Mouse (Mus musculus): ENCODE results near the gene Gja3.
"Not testable (repeated sequence)": the region's sequence is repeated elsewhere in the genome, so short reads cannot be mapped to it uniquely, and the experiment has no call there.

Gene Gja3

DNA sequence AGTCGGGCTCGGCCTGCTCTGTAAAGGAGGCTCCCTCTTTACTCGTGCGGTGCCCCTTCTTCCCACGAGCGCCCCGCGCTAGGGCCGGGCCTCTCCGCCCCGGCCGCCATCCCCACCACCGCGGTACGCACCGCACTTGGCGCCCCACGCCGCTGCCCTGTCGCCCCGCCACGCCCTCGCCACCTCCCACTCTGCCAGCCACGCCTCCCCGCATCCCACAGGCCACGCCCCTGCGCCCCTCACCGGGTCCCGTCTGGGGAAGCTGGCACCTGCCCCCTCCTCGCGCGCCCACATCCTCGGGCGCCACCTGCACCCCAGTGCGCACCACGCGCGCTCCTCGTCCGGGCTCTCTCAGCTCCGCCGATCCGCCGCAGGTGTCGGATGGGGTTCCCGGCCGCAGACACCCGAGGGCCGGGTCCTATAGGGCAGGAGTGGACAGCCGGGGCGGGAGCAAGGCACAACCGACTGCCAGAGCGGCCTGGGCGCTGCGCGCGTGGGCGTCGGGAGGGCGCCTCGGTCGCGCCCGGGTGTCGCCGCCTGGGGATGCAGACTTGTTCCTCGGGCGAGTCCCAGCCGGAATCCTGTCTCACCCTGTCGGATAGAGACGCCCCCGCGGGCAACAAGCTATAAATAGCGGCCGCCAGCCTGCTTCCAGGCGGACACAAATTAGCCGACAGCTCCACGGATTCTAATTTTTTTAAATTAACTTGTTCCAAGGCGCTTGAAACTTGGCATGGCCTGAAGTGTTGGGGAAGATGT lies at the start of gene Gja3:
Gene Gja3 (minus strand): TSS at position 538 of the 759 bp plus-strand sequence.
- no peak for DNase-seq (ENCODE audit: extremely low spot score, low read depth, low spot score)

DNA sequence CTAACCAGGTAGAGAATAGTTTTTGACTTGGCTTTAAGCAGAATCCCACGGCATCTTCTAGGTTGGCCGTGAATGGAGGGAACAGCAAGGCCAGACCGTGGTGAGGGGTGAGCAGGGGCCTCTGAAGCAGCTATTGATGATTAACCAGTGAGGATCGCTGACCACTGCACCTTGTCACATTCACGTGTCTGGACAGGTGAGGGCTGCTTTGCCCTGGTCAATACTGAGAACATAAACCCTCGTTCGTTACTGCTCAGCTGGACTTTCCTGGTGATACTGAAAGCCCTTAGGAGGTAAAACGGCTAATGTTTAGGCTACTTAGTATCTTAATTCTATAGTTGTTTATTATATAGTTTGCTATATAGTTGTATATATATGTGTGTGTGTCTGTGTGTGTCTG lies 49.2 kb upstream of the Gja3 start:
- DNase-seq (ENCODE audit: extremely low spot score, low read depth, low spot score): no peak

DNA sequence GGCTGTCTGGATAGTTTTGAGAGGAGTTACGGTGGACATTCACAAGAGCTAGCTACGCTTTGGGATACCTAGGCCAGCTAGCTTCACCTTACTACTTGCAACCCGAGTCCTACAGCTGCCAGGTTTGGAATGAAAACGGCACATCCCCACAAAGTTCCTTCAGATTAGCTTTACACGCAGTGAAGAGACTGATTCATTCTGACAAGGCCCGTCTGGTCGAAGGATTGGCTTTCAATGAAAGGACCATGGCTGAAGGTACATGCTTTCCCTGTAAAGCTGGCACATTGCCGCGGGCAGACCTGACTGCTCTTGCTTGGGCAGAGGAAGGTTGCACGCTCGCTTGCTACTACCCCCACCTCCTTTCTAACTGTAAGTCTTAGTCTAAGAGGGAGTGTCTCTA lies 47.8 kb upstream of the Gja3 start:
- no peak for DNase-seq (ENCODE audit: extremely low spot score, low read depth, low spot score)

DNA sequence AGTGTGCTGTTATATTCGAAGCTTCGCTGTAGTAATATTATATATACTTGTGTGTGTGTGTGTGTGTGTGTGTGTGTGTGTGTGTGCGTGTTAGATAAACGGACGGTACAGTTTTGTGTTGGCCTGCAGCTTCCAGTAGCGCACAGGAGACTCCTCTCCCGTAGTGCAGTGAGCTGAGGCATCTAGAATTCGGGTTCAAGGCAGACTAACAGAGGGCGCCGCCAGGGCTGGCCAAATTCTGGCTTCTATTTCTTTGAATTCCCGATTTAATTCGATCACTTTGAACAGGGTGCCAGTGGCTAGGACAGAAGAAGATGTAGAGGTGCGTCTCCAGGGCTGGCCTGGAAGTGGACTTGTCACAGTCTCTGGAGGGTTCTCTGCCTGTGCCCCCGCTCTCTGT lies 47.2 kb upstream of the Gja3 start:
- no peak for DNase-seq (ENCODE audit: extremely low spot score, low read depth, low spot score)

DNA sequence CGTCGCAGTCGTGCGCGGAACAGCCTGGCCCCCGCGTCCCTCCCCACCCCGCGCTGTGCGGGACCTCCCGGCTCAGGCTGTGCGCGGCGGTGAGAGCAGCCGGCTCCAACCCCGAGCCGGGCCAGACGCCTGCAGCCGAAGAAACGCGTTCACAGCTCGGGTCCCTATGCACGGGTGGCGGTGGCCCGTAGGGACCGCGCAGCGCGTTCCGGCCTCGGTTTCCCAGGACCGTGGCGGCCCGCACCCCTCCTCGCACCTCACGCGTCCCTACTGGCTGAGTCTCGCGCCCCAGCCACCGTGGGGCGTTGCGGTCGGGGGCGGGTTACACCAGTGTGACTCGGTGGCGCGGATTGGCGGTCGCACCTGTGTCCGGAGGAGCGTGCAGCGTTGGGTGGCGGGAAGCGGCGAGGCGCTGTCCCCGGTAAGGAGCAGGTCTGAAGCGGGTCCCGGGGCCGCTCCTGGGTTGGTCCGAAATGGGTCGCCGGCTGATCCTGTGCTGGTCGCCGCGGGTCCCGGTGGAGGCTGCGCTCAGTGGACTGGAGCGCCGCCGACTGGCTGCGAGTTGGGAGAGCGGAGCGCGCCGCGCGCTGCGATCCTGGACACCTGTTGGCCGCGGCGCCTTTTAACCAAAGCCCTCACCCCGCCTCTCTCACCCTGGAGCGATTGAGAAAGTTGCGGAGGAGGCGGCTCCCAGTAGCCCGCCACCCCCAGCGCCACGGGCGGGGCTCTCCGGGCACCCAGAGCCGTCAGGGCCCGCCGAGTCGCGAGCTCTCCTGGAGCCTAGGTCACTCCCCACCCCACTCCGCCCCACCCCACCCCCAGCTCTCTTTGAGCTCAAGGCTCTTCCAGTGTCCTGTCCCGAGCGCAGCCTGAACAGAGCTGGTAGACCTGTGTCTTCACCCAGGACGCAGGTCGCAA lies 46.5 kb upstream of the Gja3 start, which contains the start of gene Gjb2:
Gene Gjb2 (minus strand): TSS at position 597 of the 918 bp plus-strand sequence.
- no peak for DNase-seq (ENCODE audit: extremely low spot score, low read depth, low spot score)

DNA sequence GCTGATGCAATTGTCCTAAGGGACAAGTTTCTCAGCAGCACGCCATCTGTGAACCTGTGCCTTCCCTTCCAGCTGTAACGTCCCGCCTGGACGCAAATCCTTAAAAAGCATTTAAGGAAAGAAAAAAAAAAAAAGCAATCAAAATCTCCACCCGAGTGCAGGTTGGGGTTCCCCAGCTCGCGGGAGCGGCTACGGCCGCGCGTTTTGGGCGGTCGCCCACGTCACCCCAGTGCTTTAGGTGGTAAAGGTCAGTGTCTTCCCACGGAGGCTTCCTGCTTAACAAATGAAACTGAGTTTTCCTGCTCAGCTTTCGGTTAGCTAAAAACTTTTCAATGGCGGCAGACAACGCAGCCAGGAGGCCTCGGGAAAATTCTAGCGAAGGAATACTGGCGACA lies 45.8 kb upstream of the Gja3 start:
- no peak for DNase-seq (ENCODE audit: extremely low spot score, low read depth, low spot score)

DNA sequence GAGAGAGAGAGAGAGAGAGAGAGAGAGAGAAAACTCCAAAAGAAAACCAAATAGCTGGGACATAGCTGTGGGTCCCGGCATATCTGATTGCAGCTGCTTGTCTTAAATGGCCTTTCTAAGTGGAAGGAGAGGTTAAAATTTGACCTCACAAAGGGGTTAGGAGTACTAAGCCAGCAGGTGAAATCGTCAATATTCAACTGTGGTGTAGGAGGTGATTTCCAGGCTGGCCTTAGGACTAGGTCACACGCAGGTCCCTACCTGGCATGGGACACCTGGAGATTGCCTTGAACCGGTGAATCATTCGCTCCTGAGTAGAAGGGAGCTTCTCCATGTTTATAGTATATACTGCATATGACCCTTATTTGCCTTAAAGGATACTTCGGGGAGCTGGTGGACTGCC lies 45.2 kb upstream of the Gja3 start:
- no peak for DNase-seq (ENCODE audit: extremely low spot score, low read depth, low spot score)

DNA sequence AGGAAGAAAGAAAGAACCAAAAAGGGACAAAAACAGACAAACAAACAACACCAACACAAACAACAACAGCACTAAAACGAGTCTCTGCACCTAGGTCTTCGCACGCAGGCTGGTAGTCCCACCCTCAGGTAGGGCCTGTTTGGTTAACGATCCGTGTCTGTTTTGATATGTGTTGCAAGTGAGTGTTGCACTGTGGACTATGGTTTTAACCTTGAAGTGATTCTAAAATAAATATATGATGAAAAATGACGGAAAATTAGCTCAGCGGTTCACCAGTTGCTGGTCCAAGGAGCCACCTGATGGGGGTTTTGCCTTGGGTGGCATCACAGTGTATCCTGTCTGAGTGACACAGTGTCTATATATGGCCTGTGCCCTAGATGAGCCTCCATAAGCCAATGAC lies 43.7 kb upstream of the Gja3 start:
- no peak for DNase-seq (ENCODE audit: extremely low spot score, low read depth, low spot score)

DNA sequence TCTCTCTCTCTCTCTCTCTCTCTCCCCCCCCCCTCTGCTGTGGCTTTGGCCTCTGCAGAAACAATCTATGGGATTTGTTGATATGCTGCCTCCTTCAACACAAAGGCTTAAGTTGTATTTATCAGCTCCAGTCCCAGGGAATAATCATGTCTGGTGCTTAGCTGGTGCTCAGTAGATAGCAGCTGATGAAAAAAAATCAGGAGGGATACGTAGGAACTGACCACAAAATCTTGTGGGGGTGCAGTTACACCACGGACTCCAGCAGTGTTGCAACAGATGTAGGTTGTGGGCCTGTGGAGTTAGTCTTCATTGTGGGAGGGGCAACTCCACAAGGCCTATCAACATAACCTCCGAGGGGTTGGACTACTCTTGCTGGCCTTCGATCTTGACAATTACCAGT lies 38.0 kb upstream of the Gja3 start:
- no peak for DNase-seq (ENCODE audit: extremely low spot score, low read depth, low spot score)

DNA sequence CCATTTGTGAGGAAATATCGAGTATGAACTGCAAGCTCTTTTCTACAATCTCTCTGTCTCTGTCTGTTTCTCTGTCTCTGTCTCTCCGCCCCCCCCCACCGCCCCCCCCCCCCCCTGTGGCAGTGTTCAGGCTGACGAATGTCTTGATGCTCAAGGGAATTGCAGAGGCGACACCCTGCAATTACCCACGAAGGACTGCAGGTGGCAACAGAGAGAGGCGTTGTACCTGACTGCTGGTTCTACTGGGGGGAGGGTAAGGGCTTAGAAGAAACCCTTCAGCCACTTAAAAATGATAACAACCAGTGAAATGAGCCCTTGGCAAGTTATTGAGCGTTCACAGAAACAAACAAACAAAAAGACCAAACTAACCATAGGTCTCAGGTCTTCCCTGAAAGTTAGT lies 35.1 kb upstream of the Gja3 start:
- no peak for DNase-seq (ENCODE audit: extremely low spot score, low read depth, low spot score)

DNA sequence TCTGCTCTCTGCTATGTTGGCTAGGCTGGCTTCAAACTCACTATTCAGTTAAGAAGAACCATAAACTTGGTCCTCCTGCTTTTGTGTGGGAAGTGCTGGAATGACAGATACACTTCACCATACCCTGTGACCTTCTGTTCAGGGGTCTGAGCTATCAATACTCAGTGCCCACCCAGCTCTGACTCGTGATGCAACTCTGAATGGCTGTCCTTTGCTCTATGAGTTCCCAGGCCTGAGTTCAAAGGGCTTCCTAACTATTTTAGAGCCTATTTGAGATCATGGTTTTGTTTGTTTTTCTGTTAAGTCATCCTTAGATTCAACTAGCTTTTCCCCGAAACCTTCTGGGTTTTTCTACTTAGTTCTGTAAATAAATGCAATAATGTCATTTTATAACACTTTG lies 32.1 kb upstream of the Gja3 start:
- DNase-seq (ENCODE audit: extremely low spot score, low read depth, low spot score): no peak

DNA sequence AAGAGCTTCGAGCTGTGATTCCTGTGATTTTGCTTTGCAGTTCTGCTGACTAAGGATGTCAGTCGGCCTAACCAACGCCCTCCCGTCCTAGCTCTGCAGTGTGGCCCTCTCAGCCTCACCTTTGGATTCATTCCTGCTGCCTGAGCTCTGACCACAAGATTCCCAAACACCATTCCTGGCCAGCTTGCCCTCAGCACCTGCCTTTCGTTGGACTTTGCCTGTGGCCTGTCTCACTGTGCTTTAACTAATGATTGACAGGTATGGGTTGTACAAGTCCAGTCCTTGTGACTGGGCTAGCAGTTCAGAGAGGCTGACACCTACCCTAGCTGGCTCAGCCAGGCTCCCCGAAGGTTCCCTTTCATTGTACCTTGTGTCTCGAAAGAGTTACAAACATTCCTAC lies 31.2 kb upstream of the Gja3 start:
- no peak for DNase-seq (ENCODE audit: extremely low spot score, low read depth, low spot score)

DNA sequence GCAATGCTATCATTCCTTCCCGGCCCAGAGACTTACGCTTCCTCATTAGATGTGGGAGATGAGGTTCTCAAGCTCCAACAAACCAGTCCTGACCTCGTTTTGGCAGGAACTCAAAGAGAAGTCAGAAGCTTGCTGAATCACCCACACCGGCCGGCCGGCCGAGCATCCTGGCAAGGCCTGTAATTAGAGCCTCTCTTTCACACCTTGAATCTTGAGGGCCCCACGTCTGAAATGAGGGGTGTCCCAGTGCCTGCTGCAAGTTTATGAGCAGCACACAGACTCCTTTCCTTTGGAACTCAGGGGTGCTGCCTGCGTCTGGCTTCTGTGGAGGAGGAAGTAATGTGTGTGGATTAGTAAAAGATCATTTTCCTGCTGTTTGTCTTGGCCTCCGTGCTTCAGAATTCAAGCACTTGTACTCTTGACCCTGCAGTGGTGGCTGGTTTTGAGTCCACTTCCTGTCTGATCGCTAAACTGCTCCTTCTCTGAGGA lies 26.3 kb upstream of the Gja3 start:
- DNase-seq (ENCODE audit: extremely low spot score, low read depth, low spot score): no peak

DNA sequence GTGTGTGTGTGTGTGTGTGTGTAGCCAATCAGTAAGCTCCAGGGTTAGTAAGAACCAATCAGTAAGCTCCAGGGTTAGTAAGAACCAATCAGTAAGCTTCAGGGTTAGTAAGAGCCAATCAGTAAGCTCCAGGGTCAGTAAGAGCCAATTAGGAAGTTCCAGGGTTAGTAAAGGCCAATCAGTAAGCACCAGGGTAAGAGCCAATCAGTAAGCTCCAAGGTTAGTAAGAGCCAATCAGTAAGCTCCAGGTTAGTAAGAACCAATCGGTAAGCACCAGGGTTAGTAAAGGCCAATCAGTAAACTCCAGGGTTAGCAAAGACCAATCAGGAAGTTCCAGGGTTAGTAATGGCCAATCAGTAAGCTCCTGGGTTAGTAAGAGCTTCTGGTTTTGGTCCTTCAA lies 25.0 kb upstream of the Gja3 start:
- no peak for DNase-seq (ENCODE audit: extremely low spot score, low read depth, low spot score)

DNA sequence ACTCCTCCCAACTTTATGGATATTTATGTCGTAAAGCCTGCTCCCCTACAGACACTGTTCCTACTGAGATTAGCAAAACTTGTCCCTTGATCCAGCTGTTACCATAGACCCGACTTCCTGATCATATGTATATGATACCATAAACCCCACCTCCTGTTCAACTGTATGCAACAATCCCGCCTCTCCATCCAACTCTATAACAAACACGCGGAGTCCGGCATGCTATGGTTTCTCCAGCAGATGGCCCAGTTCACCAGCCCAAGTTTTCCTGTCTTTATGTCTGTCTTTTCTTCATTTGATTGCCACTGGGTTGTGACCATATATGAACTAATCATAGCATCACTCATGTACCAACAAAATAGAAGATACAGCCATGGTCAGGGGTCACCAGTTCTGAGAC lies 17.6 kb upstream of the Gja3 start:
- no peak for DNase-seq (ENCODE audit: extremely low spot score, low read depth, low spot score)

DNA sequence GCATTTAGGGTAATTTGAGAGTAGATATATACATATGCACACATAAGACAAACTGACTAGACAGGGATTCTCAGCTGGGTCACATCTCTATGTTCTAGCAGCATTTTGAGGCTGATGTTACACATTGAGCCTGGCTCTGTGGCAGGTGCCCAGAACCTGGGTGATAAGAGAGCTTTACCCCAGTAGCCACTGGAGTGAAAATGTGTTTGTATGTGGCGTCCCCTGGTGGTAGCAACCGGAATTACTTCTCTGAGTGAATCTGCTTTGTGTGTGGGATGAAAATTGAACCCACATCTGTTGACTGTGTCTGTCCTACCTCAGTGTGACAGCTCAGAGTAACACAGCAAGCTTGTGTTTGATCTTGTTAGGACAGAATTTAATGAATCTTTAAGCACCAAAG lies 12.0 kb upstream of the Gja3 start:
- DNase-seq (ENCODE audit: extremely low spot score, low read depth, low spot score): not testable (repeated sequence)

DNA sequence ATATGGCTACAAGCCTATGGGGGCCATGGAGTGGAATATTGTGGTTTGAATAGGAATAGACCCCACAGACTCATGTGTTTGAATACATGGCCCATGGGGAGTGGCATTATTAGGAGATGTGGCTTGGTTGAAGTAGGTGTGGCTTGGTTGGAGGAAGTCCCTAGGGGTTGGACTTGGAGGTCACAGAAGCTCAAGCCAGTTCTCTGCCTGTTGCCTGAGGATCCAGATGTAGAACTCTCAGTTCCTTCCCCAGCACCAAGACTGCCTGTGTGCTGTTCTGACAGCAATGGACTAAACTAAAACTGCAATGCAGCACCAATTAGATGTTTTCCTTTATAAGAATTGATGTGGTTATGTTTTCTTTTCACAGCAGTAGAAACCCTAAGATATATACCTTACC lies 8.2 kb upstream of the Gja3 start:
- no peak for DNase-seq (ENCODE audit: extremely low spot score, low read depth, low spot score)

DNA sequence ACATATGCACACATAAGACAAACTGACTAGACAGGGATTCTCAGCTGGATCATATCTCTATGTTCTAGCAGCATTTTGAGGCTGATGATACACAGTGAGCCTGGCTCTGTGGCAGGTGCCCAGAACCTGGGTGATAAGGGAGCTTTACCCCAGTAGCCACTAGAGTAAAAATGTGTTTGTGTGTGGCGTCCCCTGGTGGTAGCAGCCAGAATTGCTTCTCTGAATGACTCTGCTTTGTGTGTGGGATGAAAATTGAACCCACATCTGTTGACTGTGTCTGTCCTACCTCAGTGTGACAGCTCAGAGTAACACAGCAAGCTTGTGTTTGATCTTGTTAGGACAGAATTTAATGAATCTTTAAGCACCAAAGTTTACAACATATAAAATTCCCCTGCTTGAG lies 2.2 kb upstream of the Gja3 start:
- DNase-seq (ENCODE audit: extremely low spot score, low read depth, low spot score): peak; percentile 79

DNA sequence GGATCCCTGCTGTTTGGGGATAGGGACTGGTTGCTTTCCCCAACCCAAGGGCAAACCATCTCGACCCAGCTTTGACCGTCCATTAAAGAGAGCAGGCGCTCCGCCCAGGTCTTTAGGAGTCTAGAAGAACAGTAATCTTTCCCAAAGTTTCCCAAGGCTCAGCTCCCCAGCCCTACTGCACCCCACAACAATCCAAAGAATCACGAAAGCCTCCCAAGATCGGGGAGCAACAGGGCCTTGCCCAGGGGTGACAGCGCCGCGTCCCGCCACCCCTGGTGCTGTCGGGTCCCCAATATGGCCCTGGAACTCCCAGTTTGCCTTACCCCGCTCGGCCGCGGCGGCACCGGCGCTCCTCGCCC lies 717 bp downstream of the Gja3 start:
- DNase-seq (ENCODE audit: extremely low spot score, low read depth, low spot score): no peak

DNA sequence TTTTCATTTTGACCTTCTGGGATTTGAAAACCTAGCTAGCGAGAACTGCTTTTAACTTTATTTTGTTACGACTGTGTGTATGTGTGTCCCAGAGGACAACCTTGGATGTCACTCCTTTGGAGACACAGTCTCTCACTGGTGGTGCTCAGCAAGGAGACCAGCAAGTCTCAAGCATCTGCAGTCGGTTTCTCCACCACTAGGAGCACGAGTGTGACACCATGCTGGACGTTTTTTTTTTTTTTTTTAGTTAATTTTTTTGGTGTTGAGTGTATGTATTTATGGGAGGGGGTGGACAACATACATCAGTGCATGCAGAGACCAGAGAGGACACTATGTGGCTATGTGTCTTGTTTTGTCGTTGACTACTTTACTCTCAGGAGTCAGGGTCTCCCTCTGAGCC lies 5.2 kb downstream of the Gja3 start:
- DNase-seq (ENCODE audit: extremely low spot score, low read depth, low spot score): no peak

DNA sequence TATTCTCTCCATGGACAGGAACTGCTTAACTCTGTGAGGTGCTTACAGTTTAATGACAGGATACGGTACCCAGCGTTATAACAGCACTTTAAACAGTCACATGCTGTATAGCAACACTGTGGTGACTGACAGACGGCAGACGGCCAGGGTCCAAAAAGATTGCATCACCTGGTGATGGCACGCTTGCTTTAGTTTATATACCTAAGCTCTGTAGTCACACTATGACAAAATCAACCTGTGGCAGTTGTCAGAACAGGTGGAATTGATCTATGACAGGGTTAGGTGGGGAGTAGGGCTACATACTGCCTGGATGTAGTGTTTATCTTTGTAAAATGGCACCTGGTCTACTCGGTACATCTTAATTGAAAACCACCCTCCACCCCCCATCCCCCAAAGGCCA lies 14.0 kb downstream of the Gja3 start:
- no peak for DNase-seq (ENCODE audit: extremely low spot score, low read depth, low spot score)

DNA sequence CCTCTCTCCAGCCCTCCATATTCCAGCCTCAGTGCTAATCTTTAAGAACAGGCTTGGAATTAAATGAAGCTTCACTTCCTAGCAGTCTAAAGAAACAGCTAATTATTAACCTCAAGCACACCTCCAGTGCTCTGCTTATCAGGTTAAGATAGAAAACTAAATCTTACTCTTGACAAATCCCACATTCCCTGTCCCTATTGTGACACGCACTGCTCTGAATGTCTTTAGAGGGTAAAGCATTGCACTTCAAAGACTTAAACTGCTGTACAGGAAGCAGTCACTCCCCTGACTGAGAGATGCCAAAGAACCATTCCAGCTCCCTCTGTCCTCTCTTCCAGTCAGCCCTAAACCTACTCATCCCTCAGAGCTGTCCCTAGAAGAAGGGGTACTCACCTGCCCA lies 16.5 kb downstream of the Gja3 start:
- DNase-seq (ENCODE audit: extremely low spot score, low read depth, low spot score): no peak
